Mouse (Mus musculus): ENCODE measurements at regions not wholly inside any gene's neighbourhood (a gene's known extent, or its start where the extent isn't known, plus 50 kb on each side); places are given as distances from the start of the nearest gene placed in this dataset.
A peak's percentile ranks its signal among the peaks of the same experiment; 100 is the strongest.

DNA sequence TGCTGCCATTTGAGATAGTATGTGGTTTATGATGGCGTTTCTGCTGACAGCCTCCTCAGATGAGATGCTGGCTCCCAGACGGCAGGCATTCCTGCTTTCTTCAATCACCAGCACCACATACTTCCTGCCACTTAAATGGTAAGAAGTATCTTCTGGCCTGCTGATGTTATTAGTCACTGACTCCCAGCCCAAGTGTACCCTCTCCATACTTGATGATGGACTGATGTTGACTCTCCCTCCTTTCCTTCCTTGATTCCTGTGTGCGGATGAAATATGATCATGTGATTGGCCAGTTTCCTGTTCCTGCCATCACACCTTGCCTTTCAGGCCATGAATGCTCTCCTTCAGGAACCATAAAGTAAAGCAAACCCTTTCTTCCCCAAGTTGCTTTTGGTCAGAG lies 50.8 kb upstream of the Rpl10-ps3 start:
- no peak for DNase-seq (ENCODE audit: low read depth)

DNA sequence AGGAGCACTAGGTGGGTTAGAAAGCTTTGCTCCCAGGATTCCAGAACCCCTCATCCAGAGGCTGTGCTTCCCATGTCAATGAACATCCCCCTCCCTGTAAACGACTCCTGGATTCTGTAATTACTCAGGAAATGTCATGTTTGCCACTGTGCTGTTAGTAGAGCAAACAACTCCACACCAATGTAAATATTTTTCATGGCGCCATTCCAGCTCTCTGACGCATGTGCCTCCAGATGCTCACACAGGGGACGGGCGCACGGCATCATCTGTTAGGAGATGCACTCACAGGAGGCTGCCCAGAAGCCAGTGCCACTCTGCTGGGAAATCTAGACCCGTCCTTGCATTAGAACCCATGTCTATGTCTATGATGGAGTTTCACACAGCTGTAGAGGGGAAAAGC lies 51.3 kb upstream of the Rpl10-ps3 start:
- no peak for DNase-seq (ENCODE audit: low read depth)

DNA sequence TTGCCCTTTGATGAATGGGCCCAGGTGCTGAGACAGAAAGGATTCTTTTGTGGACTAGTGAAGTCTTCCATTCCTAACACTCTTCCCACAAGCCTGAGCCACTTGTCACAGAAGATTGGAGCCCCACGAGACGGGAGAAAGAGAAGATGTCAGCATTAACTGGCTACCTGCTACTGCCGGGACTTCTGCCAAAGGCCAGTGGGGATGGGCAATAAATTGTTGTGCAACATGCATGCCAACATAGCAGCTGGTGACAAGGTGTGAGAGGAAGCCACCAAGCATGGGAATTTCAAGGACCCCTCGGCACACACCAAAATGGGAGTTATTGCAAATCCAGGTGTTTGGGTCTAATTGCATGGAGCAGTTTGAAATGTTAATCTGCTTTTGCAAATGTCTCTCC lies 63.6 kb upstream of the Rpl10-ps3 start:
- no peak for DNase-seq (ENCODE audit: low read depth)

DNA sequence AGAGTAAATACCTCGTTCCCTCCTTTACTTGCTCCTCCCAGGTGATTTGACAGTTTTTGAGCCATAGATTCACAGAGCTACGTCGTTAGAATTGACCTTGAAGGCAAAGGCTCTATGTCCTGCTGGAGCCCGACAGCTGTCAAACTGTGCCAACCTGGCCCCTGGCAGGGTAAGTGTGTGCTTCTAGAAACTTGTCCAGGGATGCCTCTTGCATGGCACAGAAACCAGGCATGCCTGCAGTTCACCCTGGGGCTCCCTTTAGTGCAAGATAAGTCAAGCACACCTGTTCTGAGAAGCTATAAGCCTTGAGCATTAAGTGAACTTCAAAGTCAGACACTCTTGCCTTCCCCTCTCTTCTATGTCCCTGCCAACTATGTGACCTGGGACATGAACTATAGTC lies 64.1 kb upstream of the Rpl10-ps3 start:
- DNase-seq (ENCODE audit: low read depth): no peak

DNA sequence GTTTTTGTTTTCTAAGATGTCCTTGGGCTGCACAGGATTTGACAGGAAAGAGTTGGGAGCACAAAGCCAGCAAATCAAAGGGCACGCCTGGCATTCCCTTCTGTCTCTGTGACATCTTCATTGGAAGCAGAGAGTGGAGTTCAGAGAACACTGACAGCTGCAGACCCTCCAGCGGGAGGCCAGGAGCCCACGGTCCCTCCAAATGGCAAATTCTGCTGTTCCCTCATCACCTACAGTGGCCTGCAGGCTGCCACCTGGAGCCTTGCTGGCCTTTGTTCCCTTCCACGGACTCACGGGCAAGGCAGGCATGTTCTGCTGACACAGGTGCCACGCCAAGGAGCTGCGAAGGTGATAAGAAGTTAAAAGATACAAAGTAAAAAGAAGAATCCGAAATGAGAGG lies 68.2 kb upstream of the Rpl10-ps3 start:
- DNase-seq (ENCODE audit: low read depth): no peak

DNA sequence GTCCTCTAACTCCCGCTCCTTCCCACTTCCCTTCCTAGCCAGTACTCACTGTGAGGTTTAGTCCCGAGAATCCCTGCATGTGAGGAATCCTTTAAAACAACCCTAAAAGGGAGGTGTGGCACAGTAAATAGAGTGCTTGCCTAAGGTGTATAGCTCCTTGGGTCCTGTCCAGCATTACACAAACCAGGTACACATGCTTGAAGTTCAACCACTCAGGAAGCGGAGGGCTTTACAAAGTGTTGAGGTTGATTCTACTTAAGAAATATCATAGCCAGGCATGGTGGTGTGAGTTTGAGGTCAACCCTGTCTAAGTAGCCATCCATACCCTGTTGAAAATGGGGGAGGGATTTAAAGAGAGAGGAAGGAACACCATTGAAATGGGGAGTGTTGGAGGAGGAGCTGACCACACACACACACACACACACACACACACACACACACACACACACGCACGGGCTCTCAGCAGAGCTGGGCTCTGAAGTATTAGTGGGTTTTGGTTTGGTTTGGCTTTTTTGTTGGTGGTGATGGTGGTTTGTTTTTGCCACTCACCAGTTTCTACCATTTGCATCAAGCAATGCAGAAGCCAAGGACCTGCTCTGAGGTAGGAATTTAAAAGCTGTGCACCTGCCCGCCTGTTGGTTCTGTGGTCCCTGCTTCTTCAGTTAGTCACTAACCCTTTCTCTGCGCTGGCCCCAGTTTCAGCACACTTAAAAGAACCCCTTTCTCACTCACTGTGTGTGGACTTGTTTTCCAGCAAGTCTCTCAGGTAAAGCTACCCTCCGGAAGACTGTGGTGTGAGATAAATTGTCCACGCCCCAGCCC lies 69.0 kb upstream of the Rpl10-ps3 start:
- no peak for DNase-seq (ENCODE audit: low read depth)

DNA sequence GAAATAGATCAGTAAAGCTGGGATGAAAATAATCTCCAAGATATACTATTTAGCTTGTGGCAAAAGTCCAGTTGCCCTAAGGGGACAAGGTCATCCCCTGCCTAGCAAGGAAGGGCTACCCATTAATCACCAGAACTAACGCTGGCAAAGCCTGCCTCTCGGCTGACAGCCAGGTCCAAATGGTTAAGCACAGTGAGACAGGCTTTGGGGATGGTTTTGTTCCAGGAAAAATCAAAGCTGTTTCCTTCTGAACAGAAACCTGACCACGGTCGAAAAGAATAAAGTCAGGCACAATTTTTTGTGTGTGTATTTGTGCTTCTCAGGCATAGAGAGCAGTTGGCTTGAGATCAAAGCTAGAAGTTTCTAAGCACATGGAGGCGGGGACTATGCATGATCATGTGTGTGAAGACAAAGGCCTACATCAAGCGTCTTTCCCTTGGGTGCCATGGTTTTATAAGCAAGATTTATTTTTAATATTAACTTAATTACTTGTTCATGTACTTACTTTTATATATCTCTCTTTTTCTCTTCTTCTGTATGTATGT lies 70.1 kb upstream of the Rpl10-ps3 start:
- no peak for DNase-seq (ENCODE audit: low read depth)

DNA sequence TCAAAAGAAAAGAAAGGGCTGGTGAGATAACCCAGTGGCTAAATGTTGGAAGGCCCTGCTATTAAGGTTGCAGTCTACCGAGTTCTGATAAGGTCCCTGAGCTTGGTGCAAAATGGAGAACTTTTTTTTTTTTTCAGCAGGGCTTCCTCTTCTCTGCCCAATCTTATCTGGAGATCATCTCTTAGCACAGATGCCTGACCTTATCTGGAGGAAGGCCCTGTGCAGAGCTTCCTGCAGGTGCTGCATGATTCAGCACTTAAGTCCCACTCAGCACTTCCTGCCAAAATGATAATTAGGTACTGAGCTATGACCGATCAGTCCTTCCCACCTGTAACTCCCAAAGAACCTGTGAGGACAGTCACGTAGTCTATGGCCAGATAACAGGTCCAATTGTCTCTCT lies 71.9 kb upstream of the Rpl10-ps3 start:
- no peak for DNase-seq (ENCODE audit: low read depth)

DNA sequence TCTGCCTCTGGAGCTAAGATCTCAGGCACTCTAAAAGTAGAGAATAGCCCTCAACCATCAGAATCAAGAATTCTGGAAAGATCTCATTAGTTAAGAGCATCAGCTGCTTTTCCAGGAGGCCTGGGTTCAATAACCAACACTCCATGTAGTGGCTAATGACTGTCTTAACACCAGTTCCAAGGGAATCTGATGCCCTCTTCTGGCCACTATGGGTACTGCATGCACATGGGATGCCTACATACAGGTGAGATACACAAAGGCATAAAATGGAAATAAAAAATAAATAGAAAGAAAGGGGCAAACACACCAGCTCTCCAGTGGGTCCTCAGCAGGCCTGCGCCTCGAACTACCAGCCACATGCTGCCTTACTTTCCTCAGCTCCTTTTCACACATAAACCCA lies 73.3 kb upstream of the Plet1 start:
- peak; percentile 41 for DNase-seq (ENCODE audit: low read depth)

DNA sequence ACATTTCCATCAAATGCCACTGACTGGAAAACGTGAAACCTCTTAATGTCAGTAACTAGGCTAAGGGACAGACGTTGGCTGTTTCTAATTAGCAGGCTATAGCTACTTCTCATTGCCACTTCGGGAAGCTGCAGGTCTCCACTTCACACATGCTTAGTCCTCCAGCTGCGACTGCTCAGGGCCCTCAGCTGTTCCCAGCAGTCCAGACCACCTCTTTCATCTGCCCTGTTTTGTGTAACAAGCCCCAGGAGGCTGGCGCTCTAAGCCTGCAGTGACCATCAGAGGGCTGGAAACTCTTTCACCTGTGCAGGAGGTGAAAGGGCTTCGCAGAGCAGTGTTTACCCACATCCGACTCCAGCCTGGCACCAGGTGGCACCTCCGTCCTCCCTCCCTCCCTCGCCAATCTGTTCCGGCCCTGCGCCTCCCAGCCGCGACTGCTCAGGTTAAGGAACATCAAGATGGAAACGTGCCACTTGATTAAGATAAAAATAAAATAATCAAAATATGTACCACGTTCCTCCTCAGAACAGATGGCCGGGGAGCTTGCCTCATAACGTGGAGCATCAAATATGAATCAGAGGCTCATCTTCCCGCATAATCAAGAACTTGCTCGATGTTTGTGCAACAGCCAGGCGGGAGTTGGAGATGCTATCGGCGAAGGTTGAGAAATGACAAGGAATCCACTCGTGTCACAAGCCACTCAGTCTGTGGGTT lies 72.6 kb upstream of the Plet1 start:
- no peak for DNase-seq (ENCODE audit: low read depth)

DNA sequence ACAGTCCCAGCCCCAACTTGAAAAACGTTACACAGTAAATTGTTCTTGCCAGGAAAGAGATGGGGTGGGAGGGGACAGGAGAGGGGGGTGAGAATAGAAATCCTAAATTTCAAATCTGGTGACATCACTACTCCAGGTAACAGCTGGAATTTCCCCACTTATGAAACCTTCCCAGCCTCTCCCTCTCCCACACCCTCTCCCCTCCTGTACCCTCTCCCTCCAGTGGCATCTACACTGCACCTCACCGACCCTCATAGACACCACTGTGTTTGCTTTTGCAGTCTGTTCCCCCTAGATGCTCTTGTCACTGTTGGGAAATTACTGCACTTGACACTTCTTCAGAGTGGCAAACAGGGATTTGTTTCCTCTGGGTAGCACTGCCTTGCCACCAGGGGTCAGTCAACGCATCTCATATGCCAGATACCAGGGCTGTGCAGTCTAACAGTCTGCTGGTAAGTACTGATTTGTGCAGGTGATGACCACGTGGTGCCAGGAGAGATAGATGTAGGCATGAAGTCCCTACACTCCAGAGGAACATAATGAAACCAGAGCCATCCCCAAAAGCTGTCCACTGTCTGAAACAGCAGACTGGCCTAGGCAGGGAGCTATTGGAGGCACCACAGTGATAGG lies 68.3 kb upstream of the Plet1 start:
- DNase-seq (ENCODE audit: low read depth): no peak

DNA sequence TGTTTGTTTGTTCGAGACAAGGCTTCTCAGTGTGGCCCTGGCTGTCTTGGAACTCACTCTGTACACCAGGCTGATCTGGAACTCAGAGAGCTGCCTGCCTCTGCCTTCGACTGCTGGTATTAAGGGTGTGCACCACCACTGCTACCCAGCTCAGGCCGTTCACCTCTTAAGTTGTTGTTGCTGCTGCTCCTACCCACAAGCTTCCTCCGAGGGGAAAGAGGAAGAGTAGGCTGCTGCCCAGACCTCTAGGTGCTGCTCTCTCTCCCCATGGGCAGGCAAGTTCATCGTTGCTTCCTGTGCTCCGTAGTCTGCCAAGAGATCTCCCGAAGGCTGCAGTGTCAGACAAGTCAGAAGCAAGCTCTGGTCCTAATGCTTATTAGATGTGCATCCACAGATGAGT lies 64.2 kb upstream of the Plet1 start:
- DNase-seq (ENCODE audit: low read depth): no peak

DNA sequence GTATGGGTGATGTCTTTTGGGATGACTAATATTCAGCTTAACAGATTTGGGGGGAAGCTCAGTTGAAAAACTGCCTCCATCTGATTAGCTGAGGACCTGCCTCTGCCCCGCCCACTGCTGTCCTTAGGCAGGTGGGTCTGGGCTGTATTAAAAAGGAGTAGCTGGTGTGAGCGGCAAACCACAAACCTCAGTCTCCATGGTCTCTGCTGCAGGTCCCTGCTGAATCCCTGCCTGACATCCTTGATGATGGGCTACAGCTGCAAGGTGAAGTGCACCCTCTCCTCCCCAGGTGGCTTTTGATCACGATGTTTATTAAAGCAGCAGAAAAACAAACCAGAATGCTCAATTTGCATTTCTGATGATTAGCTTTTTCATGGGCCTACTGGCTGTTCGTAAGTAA lies 60.8 kb upstream of the Plet1 start:
- no peak for DNase-seq (ENCODE audit: low read depth)

DNA sequence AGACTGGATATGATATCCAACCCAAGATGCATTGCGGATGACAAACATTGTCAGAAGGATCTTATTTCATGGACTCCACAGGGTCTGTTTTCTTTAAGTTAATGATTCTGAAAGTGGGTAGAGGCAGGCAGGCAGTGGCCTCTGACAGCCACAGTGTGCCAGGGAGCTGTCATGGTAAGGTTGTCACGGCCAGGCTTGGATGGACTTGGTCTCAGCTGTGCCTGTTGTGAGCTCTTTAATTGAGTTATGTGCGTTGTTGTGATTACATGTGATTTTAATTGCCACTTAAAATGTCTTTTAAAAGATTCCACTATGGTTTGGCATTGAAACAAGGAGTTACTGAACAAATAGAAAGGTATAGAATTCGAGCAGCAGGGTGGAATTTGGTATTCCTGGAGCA lies 60.3 kb upstream of the Plet1 start:
- DNase-seq (ENCODE audit: low read depth): no peak

DNA sequence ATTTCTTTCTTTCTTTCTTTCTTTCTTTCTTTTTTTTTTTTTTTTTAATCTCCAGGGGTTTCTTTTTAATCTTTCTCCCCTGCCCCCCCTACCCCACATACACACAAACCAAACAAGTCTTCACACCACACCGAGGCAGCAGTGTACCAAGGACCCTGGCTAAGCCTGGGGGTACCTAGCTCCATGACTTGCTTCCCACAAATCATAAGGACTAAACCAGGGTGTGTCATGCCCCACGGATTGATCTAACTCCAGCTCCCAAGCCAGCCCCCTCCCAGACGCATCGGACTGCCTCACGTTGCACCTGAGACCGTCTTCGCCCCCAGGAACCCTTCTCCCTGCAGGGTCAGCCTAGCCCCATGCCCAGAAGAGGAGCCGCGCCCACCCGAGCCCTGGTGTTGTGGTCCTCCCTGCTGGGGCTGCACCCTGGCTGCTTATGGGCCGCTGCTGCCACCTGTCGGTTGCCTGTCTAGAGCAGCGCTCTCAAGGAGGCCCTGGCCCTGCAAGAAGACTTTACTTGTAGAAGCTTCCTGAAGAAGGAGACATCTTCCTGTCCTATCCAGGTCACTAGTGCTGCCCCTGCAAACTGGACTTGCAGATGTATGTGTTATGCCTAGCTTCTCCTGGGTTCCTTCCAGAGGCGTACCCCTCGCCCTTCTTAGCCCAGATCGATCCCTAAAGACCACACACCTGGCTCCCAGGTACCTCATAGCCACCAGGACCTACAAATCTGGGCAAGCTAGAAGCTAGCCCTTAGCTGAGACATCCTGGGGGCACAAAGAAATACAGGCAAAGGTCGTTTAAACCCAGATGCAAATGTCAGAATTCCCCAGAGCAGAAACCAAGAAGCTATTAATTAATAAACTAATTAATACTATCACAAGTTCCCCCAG lies 56.2 kb upstream of the Plet1 start:
- peak; percentile 72 for DNase-seq (ENCODE audit: low read depth)

DNA sequence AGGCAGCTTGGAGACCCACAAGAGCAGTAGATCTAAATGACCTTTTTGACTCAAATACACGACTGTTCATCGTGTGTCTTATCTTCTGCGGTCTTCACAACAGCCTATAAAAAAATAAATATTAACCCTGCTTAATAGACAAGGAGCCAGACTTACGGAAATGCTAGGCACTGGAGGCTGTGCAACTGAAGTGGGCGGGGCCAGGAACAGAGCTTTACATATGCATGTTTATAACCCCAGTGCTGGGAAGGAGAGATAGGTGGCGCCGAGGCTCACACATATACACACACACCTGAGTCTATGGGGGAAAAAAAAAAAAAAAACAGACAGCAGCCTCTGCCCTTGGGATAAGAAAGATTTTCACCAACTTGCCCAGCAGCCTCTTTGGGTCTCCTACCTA lies 55.6 kb upstream of the Plet1 start:
- DNase-seq (ENCODE audit: low read depth): no peak

DNA sequence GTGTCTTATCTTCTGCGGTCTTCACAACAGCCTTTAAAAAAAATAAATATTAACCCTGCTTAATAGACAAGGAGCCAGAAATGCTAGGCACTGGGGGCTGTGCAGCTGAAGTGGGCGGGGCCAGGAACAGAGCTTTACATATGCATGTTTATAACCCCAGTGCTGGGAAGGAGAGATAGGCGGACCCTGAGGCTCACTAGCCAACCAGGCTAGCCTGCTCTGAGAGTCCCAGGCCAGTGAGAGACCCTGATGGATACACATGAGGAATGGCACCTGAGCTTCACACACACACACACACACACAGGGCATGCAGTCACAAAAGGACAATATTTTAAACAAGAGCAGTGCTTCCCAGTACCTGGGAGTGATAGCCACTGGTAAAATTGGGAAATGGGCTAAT lies 54.1 kb upstream of the Plet1 start:
- no peak for DNase-seq (ENCODE audit: low read depth)

DNA sequence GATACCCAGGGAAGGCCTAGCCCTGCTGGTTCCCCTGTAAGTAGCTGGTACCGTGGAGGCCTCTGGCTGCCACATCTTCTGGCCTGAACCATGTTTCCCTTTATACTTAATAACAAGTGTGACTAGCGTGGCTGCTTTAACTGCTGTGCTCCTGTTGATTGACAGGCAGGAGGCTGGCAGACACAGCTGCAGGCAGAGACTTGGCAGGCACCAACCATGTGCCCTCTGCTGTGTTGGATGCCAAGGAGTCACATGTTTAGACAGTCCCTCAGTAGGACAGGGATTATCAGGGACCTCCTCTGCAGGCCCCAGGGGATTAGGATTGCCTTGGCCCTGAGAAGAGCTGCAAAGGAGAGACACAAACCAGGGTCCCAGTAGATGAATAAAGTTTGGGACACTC lies 53.6 kb upstream of the Plet1 start:
- no peak for DNase-seq (ENCODE audit: low read depth)

DNA sequence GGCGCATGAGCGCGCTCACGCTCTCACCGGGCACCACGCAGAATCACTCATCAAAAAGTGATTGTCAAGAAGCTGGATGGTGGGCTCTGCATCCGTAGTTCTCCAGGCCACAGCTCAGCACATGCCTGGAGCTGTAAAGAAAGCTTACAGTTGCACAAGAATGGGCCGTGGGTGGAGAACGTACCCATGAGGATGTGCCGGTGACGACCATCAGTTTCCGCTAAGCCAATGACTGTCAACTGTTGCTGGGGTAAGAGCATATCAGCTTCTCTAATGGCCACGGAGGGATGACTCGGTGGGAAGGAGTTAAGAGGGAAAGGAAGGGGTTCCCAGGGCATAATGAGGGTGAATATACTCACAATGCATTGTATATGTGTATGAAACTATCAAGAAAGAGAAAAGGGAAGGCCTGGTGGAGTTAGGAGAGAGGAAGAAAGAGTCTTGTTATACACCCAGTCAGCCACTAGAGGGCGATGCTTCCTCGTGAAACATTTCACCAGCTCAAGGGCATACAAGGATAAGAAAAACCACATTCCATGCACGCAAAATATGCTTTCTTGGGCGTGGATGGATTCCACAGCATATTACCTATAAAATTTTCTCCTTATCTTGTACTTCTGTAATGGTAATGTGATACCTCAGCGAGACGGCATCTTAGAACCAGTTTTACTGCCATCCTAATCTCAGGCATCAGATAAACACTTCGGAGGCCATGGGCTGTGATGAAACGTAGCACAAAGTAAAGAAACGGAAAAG lies 50.4 kb upstream of the Plet1 start:
- DNase-seq (ENCODE audit: low read depth): peak; percentile 82
